ENCODE assay signal across 9 mouse cellular contexts in genomic region chr12:76803700-76804252, GRCm38 (mm10). TPM values are rescaled to one million over a fixed set of nuclear protein-coding genes. Genes with fewer than 3 reads are reported as not detected.
DNase-seq lines count a peak whose midpoint lies in the region; ATAC-seq and TF ChIP-seq lines count a peak whose summit lies in the region.
"Had no signal": no experiment of that assay in that cellular context is flagged by ENCODE, and none has a peak within 500 bp of the region (broad histone marks: within the 10 kb centered on the region; RNA-seq: fewer than 3 reads in every experiment).

No protein-coding gene starts in this region.

- H3K9ac ChIP-seq in hindbrain, embryonic 11.5 days (ENCODE audit: low read depth, low read length), result no peak overlapping the region
- H3K9ac ChIP-seq in liver, adult 2 months (ENCODE audit: low read depth, low read length), result no peak overlapping the region
- H3K9ac ChIP-seq in neural tube, embryonic 13.5 days, result no peak overlapping the region

- no peaks in the 10 kb centered on the region for H3K9me3 ChIP-seq in hindbrain, embryonic 11.5 days (ENCODE audit: control insufficient read depth, low read length)
- H3K9me3 ChIP-seq in neural tube, embryonic 13.5 days, result no peaks in the 10 kb centered on the region

- no peaks in the 10 kb centered on the region for H3K36me3 ChIP-seq in hindbrain, embryonic 11.5 days (ENCODE audit: control insufficient read depth, insufficient read depth, low read length)
- no peaks in the 10 kb centered on the region for H3K36me3 ChIP-seq in liver, adult 2 months (ENCODE audit: control insufficient read depth, insufficient read depth, low read length)
- H3K36me3 ChIP-seq in neural tube, embryonic 13.5 days, result peaks cover 4% of the 10 kb centered on the region; the same call in 1 of the 2 replicates

- no peaks in the 10 kb centered on the region for H3K79me2 ChIP-seq in liver, adult 2 months (ENCODE audit: control insufficient read depth, insufficient read depth, low read length)

- WGBS in hindbrain, embryonic 11.5 days, result 58% methylated on average over 7 of the region's 7 CpGs
- 48% methylated on average over 7 of the region's 7 CpGs for WGBS in liver, adult 2 months
- WGBS in neural tube, embryonic 13.5 days, result 60% methylated on average over 7 of the region's 7 CpGs

- H3K27ac ChIP-seq in hindbrain, embryonic 11.5 days (ENCODE audit: low read depth, low read length), result no peak overlapping the region
- no peak overlapping the region for H3K27ac ChIP-seq in liver, adult 2 months (replicated peaks; ENCODE audit: insufficient read depth, low read depth, low read length)
- H3K27ac ChIP-seq in neural tube, embryonic 13.5 days (replicated peaks), result no peak overlapping the region

- peak; percentile 63 for ATAC-seq in erythroblast, adult 5-6 weeks (replicated peaks; ENCODE audit: low FRiP score, poor library complexity, severe bottlenecking)
- no peak for ATAC-seq in hindbrain, embryonic 11.5 days (ENCODE audit: low FRiP score)
- ATAC-seq in neural tube, embryonic 13.5 days (ENCODE audit: low read depth), result peak; percentile 52; the same call in 1 of the 2 replicates

- H3K4me3 ChIP-seq in hindbrain, embryonic 11.5 days (ENCODE audit: low read depth, low read length), result no peak overlapping the region
- H3K4me3 ChIP-seq in liver, adult 2 months (ENCODE audit: insufficient read depth, low read depth, low read length), result no peak overlapping the region
- H3K4me3 ChIP-seq in neural tube, embryonic 13.5 days, result no peak overlapping the region
- H3K4me3 ChIP-seq: erythroblast, embryonic 14.5 days had no signal

- H3K27me3 ChIP-seq in hindbrain, embryonic 11.5 days (ENCODE audit: control insufficient read depth, insufficient read depth, low read length), result no peaks in the 10 kb centered on the region
- no peaks in the 10 kb centered on the region for H3K27me3 ChIP-seq in liver, adult 2 months (ENCODE audit: control insufficient read depth, insufficient read depth, low read length)
- no peaks in the 10 kb centered on the region for H3K27me3 ChIP-seq in neural tube, embryonic 13.5 days

- no peaks in the 10 kb centered on the region for H3K4me1 ChIP-seq in hindbrain, embryonic 11.5 days (replicated peaks; ENCODE audit: control insufficient read depth, insufficient read depth, low read length)
- no peaks in the 10 kb centered on the region for H3K4me1 ChIP-seq in liver, adult 2 months (ENCODE audit: control insufficient read depth, insufficient read depth, low read length)
- H3K4me1 ChIP-seq in neural tube, embryonic 13.5 days (replicated peaks), result no peaks in the 10 kb centered on the region

- no peak overlapping the region for H3K4me2 ChIP-seq in hindbrain, embryonic 11.5 days (replicated peaks; ENCODE audit: low read depth, low read length)
- H3K4me2 ChIP-seq in neural tube, embryonic 13.5 days, result no peak overlapping the region

- TF ChIP-seq CTCF in liver, adult 2 months (IDR thresholded peaks at IDR 0.05; ENCODE audit: low read depth, low read length), result peak; percentile 62

- no peak for TF ChIP-seq POLR2A in liver, adult 2 months (IDR thresholded peaks at IDR 0.05; ENCODE audit: extremely low read depth, insufficient read depth, low read length)

- DNase-seq in right cerebral cortex, postnatal 25 days, result peak; percentile 30
- DNase-seq in right cerebral cortex, postnatal 14 days, result no peak
- DNase-seq in brain, adult 2 months (ENCODE audit: low read depth, low spot score), result peak; percentile 88
- DNase-seq in hindbrain, embryonic 11.5 days (ENCODE audit: low spot score), result peak; percentile 59
- peak; percentile 45 for DNase-seq in liver, adult 2 months (ENCODE audit: extremely low read depth, low read depth, low spot score)
- DNase-seq in left cerebral cortex, adult 8-10 months (ENCODE audit: low spot score in 2 of 2), result no peak

RNA-seq across cellular contexts. Expression of gene Gpx2, which starts 8.4 kb away (rescaled TPM):
- total RNA-seq in erythroblast, adult 5-6 weeks (2015; ENCODE audit: low replicate concordance), result not detected in 2 replicates
- 0.28 TPM in 1 of 2 replicates, not detected in the other for total RNA-seq in erythroblast, adult 5-6 weeks (2017; ENCODE audit: low replicate concordance)
- polyA plus RNA-seq in hindbrain, embryonic 11.5 days (2014; fragmentation: Nextera tagmentation; extraction: Ambion mirVana), result not detected in 2 replicates
- 0.09 TPM in 1 of 2 replicates, not detected in the other for total RNA-seq in liver, adult 2 months (2014; rRNA removed)
- 0.15 and 0.21 TPM in 2 replicates for polyA plus RNA-seq in liver, adult 2 months (2012; rRNA removed)
- 0.10 TPM in 1 of 2 replicates, not detected in the other for polyA plus RNA-seq in neural tube, embryonic 13.5 days (2015; fragmentation: Nextera tagmentation; extraction: Ambion mirVana)
- total RNA-seq in left cerebral cortex, adult 8-10 months (2022), result 1 to 10 TPM in 1 of 4 experiments, under 1 TPM in 3; 0.59 to 1.1 (median 0.70) TPM
- polyA plus RNA-seq: erythroblast, embryonic 14.5 days had no signal

RNA-seq across cellular contexts. Expression of gene Rab15, which starts 18.9 kb away (rescaled TPM):
- not detected in 2 replicates for total RNA-seq in erythroblast, adult 5-6 weeks (2015; ENCODE audit: low replicate concordance)
- 0.26 TPM in 1 of 2 replicates, not detected in the other for total RNA-seq in erythroblast, adult 5-6 weeks (2017; ENCODE audit: low replicate concordance)
- polyA plus RNA-seq in hindbrain, embryonic 11.5 days (2014; fragmentation: Nextera tagmentation; extraction: Ambion mirVana), result 11.3 and 14.6 TPM in 2 replicates
- 0.20 TPM in 1 of 2 replicates, not detected in the other for total RNA-seq in liver, adult 2 months (2014; rRNA removed)
- 0.11 TPM in 1 of 2 replicates, not detected in the other for polyA plus RNA-seq in liver, adult 2 months (2012; rRNA removed)
- polyA plus RNA-seq in neural tube, embryonic 13.5 days (2015; fragmentation: Nextera tagmentation; extraction: Ambion mirVana), result 25.3 and 28.0 TPM in 2 replicates
- 100 to 1,000 TPM; 203 to 218 (median 209) TPM for total RNA-seq in left cerebral cortex, adult 8-10 months (2022)
- polyA plus RNA-seq: erythroblast, embryonic 14.5 days had no signal

RNA-seq across cellular contexts. Expression of gene Fntb, which starts 38.4 kb away (rescaled TPM):
- 45.4 and 161 TPM in 2 replicates for total RNA-seq in erythroblast, adult 5-6 weeks (2015; ENCODE audit: low replicate concordance)
- total RNA-seq in erythroblast, adult 5-6 weeks (2017; ENCODE audit: low replicate concordance), result 23.5 and 48.1 TPM in 2 replicates
- 42.5 and 43.5 TPM in 2 replicates for polyA plus RNA-seq in hindbrain, embryonic 11.5 days (2014; fragmentation: Nextera tagmentation; extraction: Ambion mirVana)
- total RNA-seq in liver, adult 2 months (2014; rRNA removed), result 1.4 and 1.7 TPM in 2 replicates
- polyA plus RNA-seq in liver, adult 2 months (2012; rRNA removed), result 5.2 and 6.5 TPM in 2 replicates
- 39.7 and 39.9 TPM in 2 replicates for polyA plus RNA-seq in neural tube, embryonic 13.5 days (2015; fragmentation: Nextera tagmentation; extraction: Ambion mirVana)
- 10 to 100 TPM; 28.4 to 36.7 (median 32.3) TPM for total RNA-seq in left cerebral cortex, adult 8-10 months (2022)

RNA-seq across cellular contexts. Expression of gene Churc1, which starts 38.4 kb away (rescaled TPM):
- total RNA-seq in erythroblast, adult 5-6 weeks (2015; ENCODE audit: low replicate concordance), result 2.9 and 30.9 TPM in 2 replicates
- 14.1 and 41.3 TPM in 2 replicates for total RNA-seq in erythroblast, adult 5-6 weeks (2017; ENCODE audit: low replicate concordance)
- 99.5 and 106 TPM in 2 replicates for polyA plus RNA-seq in hindbrain, embryonic 11.5 days (2014; fragmentation: Nextera tagmentation; extraction: Ambion mirVana)
- total RNA-seq in liver, adult 2 months (2014; rRNA removed), result 94.0 and 99.2 TPM in 2 replicates
- 51.8 and 54.8 TPM in 2 replicates for polyA plus RNA-seq in liver, adult 2 months (2012; rRNA removed)
- 145 and 158 TPM in 2 replicates for polyA plus RNA-seq in neural tube, embryonic 13.5 days (2015; fragmentation: Nextera tagmentation; extraction: Ambion mirVana)
- 10 to 100 TPM; 35.2 to 47.1 (median 39.6) TPM for total RNA-seq in left cerebral cortex, adult 8-10 months (2022)

Comparison
In these comparisons a context has a peak if more than half of its experiments do, and no peak if none do; other contexts are left out.
1. DNase-seq: peak in right cerebral cortex, postnatal 25 days (single experiment), brain, adult 2 months (single experiment), hindbrain, embryonic 11.5 days (single experiment) and liver, adult 2 months (single experiment); none in right cerebral cortex, postnatal 14 days (single experiment) and left cerebral cortex, adult 8-10 months (0 of 2).
2. RNA of gene Rab15, which starts 18.9 kb away (total RNA-seq): 203 to 218 TPM in left cerebral cortex, adult 8-10 months; 0.26 TPM in erythroblast, adult 5-6 weeks and 0.20 TPM in liver, adult 2 months; every median in the first group is over 100 times any median in the second.